Mouse (Mus musculus) neural tube, postnatal 0 days (tissue): ENCODE results near the gene Prorsd1. TPM values are rescaled to one million over a fixed set of nuclear protein-coding genes. Genes with fewer than 3 reads are reported as not detected.

Source experiments
- polyA plus RNA-seq: library from polyadenylated mRNA; unstranded; fragments of >200 nt; fragmentation: Nextera tagmentation; extraction: Ambion mirVana; gene quantifications from 2 replicates; pipeline ENCODE4 v1.2.1, GENCODE M21; 2015

Prorsd1 gene
- polyA plus RNA-seq, result 11.1 and 11.8 TPM in 2 replicates

GRCm38 (mm10) chr11:29514682-29515412 is at the start of gene Prorsd1:
Gene Prorsd1 (minus strand): TSS chr11:29515033.

GRCm38 (mm10) chr11:29547752-29548503 is 33.1 kb upstream of the Prorsd1 start, which contains the start of the genes Clhc1 and Rps27a:
Gene Clhc1 (plus strand): TSS chr11:29547950.
Gene Rps27a (minus strand): TSS chr11:29548109.

GRCm38 (mm10) chr11:29525988-29526794 is 11.4 kb upstream of the Prorsd1 start, which contains the start of gene Mtif2:
Gene Mtif2 (plus strand): TSS chr11:29526408.

Other genes with a start within 250 kb of the Prorsd1 start
- 72.0 and 84.7 TPM in 2 replicates for gene Ccdc88a, start 141.4 kb downstream of the Prorsd1 start, polyA plus RNA-seq
- gene Mtif2, start 11.4 kb upstream of the Prorsd1 start, polyA plus RNA-seq, result 38.7 and 41.9 TPM in 2 replicates
- 0.14 TPM in 2 replicates for gene Clhc1, start 32.9 kb upstream of the Prorsd1 start, polyA plus RNA-seq
- gene Rps27a, start 33.1 kb upstream of the Prorsd1 start, polyA plus RNA-seq, result 550 and 655 TPM in 2 replicates
- gene Rtn4, start 177.9 kb upstream of the Prorsd1 start, polyA plus RNA-seq, result 153 TPM in 2 replicates